Mouse (Mus musculus): ENCODE data around the gene Nfe2l3. TPM values are rescaled to one million over a fixed set of nuclear protein-coding genes. Genes with fewer than 3 reads are reported as not detected.
"Not testable (repeated sequence)": the region's sequence is repeated elsewhere in the genome, so short reads cannot be mapped to it uniquely, and the experiment has no call there.

Nfe2l3 gene
- total RNA-seq (2021) = under 1 TPM in 1 of 2 experiments, not detected in 1; 0.08 TPM
- long read RNA-seq, experiment 1 = 0 reads
- long read RNA-seq, experiment 2 = 0 reads

DNA sequence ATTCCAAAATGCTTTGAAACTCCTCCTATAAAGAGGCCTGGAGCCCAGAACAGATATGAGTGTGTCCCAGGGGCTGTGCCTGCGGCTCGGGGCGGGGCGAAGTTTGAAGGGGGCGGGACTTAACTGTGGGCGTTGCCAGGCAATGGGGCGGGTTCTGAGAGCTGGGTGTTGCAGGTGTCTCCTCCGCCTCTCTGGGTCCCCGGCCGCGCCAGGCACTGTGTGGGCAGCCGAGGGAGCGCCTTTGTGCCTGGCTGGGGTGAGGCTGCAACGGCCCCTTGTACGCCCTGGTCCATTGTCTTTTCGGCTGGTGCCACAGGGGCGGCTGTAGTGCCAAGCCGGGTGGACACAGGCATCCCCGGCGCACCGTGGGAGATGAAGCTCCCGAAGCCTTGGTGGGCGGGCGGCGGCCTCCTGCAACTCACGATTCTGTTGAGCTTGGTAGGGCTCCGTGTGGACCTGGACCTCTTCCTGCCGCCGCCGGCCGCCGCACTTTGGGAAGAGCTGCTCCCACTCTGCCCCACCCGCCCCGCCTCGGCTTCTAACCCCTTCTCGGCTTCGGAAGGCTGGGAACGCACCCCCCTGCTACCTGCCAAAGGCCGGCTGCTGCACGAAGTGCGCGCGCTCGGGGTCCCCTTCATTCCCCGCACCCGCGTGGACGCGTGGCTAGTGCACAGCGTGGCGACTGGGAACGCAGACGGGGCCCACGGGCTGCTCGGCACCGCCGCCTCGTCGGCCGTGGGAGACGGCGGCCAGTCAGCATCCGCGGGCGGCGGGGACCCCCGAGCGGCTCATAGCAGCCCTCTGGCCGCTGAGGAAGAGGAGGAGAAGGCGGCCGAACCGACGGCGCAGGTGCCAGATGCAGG, at the start of gene Nfe2l3:
Gene Nfe2l3 (plus strand): TSS at position 136 of the 863 bp plus-strand sequence.
- peak; percentile 26 for DNase-seq
- intact Hi-C loops (cut with DNase I; ENCODE audit: low total_unique reads) = no loop called here

GRCm38 (mm10) chr6:51383769-51384755, 48.4 kb upstream of the Nfe2l3 start:
- intact Hi-C loops (cut with DNase I; ENCODE audit: low total_unique reads) = loop anchor here (2.0 kb wide), 1 partner anchor 197 kb away; no protein-coding TSS in a partner anchor
- peak; percentile 81 for DNase-seq

DNA sequence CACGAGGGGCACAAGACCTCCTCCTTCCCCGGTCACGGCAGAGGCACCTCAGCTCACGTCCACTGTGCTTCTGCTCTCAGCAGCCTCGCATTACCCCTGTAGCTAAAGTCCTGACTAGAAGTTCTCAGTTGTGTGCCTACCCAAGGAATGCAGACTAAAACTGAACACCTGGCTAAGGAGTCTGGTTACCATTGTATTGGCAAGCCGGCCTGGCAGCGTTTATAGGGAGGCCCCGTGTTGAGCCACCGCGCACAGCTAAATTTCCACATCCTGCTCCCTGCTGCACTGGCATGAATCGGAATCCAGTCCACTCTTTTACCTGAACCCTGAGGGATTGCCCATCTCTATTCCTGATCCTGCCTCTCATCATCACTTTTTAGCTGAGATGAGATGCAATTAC, 42.0 kb upstream of the Nfe2l3 start:
- no peak for DNase-seq
- intact Hi-C loops (cut with DNase I; ENCODE audit: low total_unique reads) = no loop called here

GRCm38 (mm10) chr6:51391816-51392490, 40.5 kb upstream of the Nfe2l3 start:
- DNase-seq = no peak
- intact Hi-C loops (cut with DNase I; ENCODE audit: low total_unique reads) = no loop called here

- intact Hi-C loops (cut with DNase I; ENCODE audit: low total_unique reads) = no loop called here
- no peak for DNase-seq
These were observed 38.9 kb upstream of the Nfe2l3 start for GRCm38 (mm10) chr6:51393341-51394128.

DNA sequence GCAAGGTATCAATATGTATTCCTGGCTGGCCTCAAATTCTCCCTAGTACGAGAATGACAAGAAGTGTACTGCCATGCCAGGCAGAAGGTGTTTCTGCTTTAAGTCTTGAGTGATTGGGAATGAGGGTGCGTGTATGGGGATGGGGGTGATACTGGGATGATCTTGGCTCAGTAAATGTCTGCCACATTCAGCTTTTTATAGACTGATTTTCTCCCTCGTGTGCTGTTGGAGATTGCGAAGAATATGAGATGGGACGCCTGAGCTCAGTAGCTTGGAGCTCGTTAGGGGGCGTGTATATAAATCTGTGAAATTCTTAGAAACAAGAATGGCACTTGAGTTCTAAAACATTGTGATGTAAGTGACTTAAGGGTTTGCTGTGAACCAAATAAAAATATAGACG, 38.1 kb upstream of the Nfe2l3 start:
- intact Hi-C loops (cut with DNase I; ENCODE audit: low total_unique reads); DNase-seq: not testable (repeated sequence)

- intact Hi-C loops (cut with DNase I; ENCODE audit: low total_unique reads); DNase-seq: not testable (repeated sequence)
These were observed 37.5 kb upstream of the Nfe2l3 start for GRCm38 (mm10) chr6:51394963-51395362.

DNA sequence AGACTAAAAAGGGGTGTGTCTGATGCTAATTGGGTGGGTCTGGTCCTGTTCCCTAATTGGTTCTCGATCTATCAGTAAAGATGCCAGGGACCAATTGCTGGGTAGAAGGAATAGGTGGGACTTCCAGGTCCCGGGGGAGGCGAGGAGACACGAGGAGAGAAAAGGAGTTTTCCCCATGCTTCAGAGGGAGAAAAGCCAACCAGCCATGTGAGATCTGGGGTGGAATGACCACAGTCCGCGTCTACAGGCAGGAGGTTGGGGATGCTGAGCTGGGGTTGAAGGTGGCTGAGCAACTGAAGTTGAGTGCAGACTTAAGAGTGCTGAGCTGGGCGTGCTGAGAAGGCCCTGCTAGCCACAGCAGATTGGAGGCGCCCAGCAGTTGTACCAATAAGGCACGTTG, 37.0 kb upstream of the Nfe2l3 start:
- intact Hi-C loops (cut with DNase I; ENCODE audit: low total_unique reads) = no loop called here
- no peak for DNase-seq

DNA sequence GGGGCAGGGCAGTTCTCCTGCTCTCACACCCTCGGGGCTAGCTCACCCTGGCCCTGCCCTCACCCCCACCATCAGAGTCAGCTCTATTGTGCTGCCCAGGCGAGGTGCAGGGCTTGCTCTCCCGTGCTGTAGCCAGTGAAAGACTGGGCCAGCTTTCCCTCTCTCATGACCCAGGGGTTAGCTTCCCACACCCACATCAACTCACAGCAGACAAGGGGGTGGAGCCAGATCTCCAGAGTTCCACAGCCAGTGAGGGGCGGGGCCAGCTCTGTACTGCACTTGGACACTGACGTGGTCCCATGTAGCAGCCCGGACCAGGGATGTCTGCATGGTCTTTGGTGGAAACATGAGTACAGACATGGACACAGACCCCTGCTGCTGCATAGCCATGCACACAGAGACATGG, 33.4 kb upstream of the Nfe2l3 start:
- peak; percentile 38 for DNase-seq
- intact Hi-C loops (cut with DNase I; ENCODE audit: low total_unique reads) = no loop called here

- DNase-seq = no peak
- intact Hi-C loops (cut with DNase I; ENCODE audit: low total_unique reads) = no loop called here
These were observed 31.2 kb upstream of the Nfe2l3 start for GRCm38 (mm10) chr6:51401294-51401693.

DNA sequence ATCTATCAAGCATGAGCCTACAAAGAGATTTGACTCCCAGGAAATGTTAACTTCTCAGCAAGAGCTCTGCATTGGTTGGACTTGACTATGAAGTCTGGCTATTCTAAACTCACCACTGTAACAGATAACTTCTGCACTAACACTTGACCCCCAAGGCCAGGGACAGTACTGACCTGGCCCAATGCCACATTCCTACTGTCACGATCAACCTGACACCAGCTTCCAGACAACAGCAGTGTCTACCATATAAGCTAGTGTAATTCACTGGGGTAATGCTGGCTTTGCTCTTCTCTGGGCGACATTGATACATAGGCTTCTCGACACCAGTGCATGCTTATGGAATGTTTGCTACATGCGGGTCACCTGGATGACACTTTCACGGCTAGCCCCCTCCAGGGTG, 28.9 kb upstream of the Nfe2l3 start:
- DNase-seq = no peak
- intact Hi-C loops (cut with DNase I; ENCODE audit: low total_unique reads) = no loop called here

GRCm38 (mm10) chr6:51404502-51404901, 28.0 kb upstream of the Nfe2l3 start:
- DNase-seq = no peak
- intact Hi-C loops (cut with DNase I; ENCODE audit: low total_unique reads) = no loop called here

GRCm38 (mm10) chr6:51416433-51416832, 16.0 kb upstream of the Nfe2l3 start:
- intact Hi-C loops (cut with DNase I; ENCODE audit: low total_unique reads) = no loop called here

DNA sequence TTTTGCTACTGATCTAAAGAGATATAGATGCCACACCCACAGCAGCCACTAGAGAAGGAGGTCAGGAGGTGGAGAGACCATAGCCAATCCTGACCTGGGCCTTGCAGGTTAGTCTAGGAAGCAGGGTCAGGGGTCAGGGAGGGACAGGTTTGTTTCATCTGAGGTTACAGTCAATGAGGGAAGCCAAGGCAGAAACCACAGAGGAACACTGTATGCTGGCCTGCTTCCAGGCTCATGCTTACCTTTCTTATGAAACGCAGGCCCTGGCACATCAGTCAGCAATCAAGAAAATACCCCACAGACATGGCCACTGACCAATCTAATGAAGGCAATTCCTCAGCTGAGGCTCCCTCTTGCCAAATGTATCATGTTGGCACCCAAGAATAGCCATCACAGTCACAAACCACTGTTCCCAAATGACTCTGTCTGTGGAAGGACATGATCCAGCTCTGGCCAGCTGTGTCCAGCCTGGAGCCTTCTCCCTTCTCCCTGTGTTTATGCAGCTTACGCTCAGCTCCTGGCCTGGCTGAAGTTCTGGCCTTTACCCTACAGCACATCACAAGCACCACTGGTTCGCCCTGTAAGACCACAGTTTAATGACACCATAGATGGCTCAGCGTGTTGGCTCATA, 15.0 kb upstream of the Nfe2l3 start:
- intact Hi-C loops (cut with DNase I; ENCODE audit: low total_unique reads) = no loop called here
- DNase-seq = no peak

More at GRCm38 (mm10) chr6:51416433-51416832, 16.0 kb upstream of the Nfe2l3 start:
- no peak for DNase-seq

- intact Hi-C loops (cut with DNase I; ENCODE audit: low total_unique reads) = no loop called here
- no peak for DNase-seq
These were observed 8.9 kb upstream of the Nfe2l3 start for GRCm38 (mm10) chr6:51423466-51424122.

GRCm38 (mm10) chr6:51424537-51424936, 7.9 kb upstream of the Nfe2l3 start:
- intact Hi-C loops (cut with DNase I; ENCODE audit: low total_unique reads) = no loop called here
- DNase-seq = no peak

GRCm38 (mm10) chr6:51434270-51434669, 1.8 kb downstream of the Nfe2l3 start:
- no peak for DNase-seq
- intact Hi-C loops (cut with DNase I; ENCODE audit: low total_unique reads) = no loop called here

DNA sequence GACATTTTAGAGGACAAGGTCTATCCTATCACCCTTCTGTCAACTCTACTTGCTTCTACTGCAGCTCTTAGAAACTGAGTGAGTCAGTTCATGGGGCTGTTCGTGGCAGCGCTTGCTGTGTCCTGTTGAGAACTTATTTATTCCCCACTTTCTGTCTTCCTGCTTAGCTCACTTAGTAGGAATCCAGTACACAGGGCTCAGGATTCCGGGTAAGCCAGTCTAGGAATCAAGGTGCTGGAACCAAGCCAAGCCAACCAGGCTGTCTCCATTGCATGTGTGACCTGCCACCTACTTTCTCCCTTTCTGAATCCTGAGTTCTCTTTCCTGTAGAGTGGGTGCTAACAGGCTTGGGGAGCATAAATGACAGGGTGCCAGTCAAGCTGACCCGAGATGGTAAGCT, 5.2 kb downstream of the Nfe2l3 start:
- intact Hi-C loops (cut with DNase I; ENCODE audit: low total_unique reads) = no loop called here
- no peak for DNase-seq

All from gastrocnemius, postnatal 14 days (tissue).